Mouse (Mus musculus) layer of hippocampus, postnatal 14 days (tissue): ENCODE measurements around the gene Mettl22. TPM values are rescaled to one million over a fixed set of nuclear protein-coding genes. Genes with fewer than 3 reads are reported as not detected.

Experiments used
- DNase-seq, 2 experiments: peaks; one replicate each; pipeline ENCODE4 v3.0.0; 2021 to 2022; ENCODE audit warnings: low spot score in 2 of 2, mixed read lengths in 1 of 2
- long read RNA-seq, 2 experiments: library from polyadenylated mRNA; stranded (forward); transcript quantifications; one replicate each; pipeline ENCODE4 v2.0.0; 2021
- total RNA-seq, 2 experiments: library from RNA; stranded (reverse); gene quantifications; 2 replicates each; pipeline ENCODE4 v1.2.3; 2021

Gene Mettl22
- 10 to 100 TPM; 32.4 to 33.6 TPM for total RNA-seq
- long read RNA-seq, experiment 1, transcript Mettl22-201 (11 exons, 1,825 nt), result major isoform, 26 of 32 reads
- long read RNA-seq, experiment 1, partial matches to known transcripts, result 4 of 32 reads
- long read RNA-seq, experiment 1, other reads (novel, unspliced or antisense), result 2 of 32 reads
- long read RNA-seq, experiment 2, transcript Mettl22-201 (11 exons, 1,825 nt), result major isoform, 37 of 41 reads
- long read RNA-seq, experiment 2, partial matches to known transcripts, result 2 of 41 reads
- long read RNA-seq, experiment 2, other reads (novel, unspliced or antisense), result 2 of 41 reads

- peak; percentile 90 for DNase-seq
Observed at GRCm38 (mm10) chr16:8470603-8471481, at the start of gene Mettl22. Mettl22 (plus strand) TSS chr16:8470788.

GRCm38 (mm10) chr16:8420842-8421241, 49.7 kb upstream of the Mettl22 start:
- DNase-seq, result no peak

GRCm38 (mm10) chr16:8423626-8424114, 46.9 kb upstream of the Mettl22 start:
- no peak for DNase-seq

GRCm38 (mm10) chr16:8424161-8424970, 46.2 kb upstream of the Mettl22 start:
- peak; percentile 47 to 65 for DNase-seq

- DNase-seq, result no peak
Observed at GRCm38 (mm10) chr16:8424971-8425330, 45.6 kb upstream of the Mettl22 start, which contains the start of gene Tmem114. Tmem114 (minus strand) TSS chr16:8425136.

- DNase-seq, result no peak
Observed at GRCm38 (mm10) chr16:8425736-8426135, 44.9 kb upstream of the Mettl22 start.

- no peak for DNase-seq
Observed at GRCm38 (mm10) chr16:8429531-8429930, 41.1 kb upstream of the Mettl22 start.

GRCm38 (mm10) chr16:8432616-8433015, 38.0 kb upstream of the Mettl22 start:
- DNase-seq, result no peak

- no peak for DNase-seq
Observed at GRCm38 (mm10) chr16:8444911-8445310, 25.7 kb upstream of the Mettl22 start.

GRCm38 (mm10) chr16:8446256-8446655, 24.3 kb upstream of the Mettl22 start:
- DNase-seq, result no peak

- no peak for DNase-seq
Observed at GRCm38 (mm10) chr16:8453301-8453700, 17.3 kb upstream of the Mettl22 start.

GRCm38 (mm10) chr16:8455221-8455620, 15.4 kb upstream of the Mettl22 start:
- DNase-seq, result no peak

- DNase-seq, result no peak
Observed at GRCm38 (mm10) chr16:8458391-8458790, 12.2 kb upstream of the Mettl22 start.

GRCm38 (mm10) chr16:8459098-8459497, 11.5 kb upstream of the Mettl22 start:
- DNase-seq, result peak; percentile 30 to 52

- DNase-seq, result no peak
Observed at GRCm38 (mm10) chr16:8470132-8470531, 456 bp upstream of the Mettl22 start.

GRCm38 (mm10) chr16:8487396-8488005, 16.9 kb downstream of the Mettl22 start:
- DNase-seq, result no peak

GRCm38 (mm10) chr16:8489340-8489739, 18.8 kb downstream of the Mettl22 start:
- no peak for DNase-seq

- no peak for DNase-seq
Observed at GRCm38 (mm10) chr16:8491743-8492490, 21.3 kb downstream of the Mettl22 start.

GRCm38 (mm10) chr16:8494268-8494667, 23.7 kb downstream of the Mettl22 start:
- DNase-seq, result peak; percentile 61 to 75

GRCm38 (mm10) chr16:8496967-8497366, 26.4 kb downstream of the Mettl22 start:
- no peak for DNase-seq
